Mouse (Mus musculus) embryonic fibroblast, embryonic 13.5 days (primary cell): ENCODE data around the gene Fam189a1.

Source experiments
- CTCF ChIP-seq: IDR thresholded peaks from 2 replicates; pipeline ENCODE4 v1.5.1; 2011; ENCODE audit warnings: mild to moderate bottlenecking, control low read depth, low read length, moderate library complexity, borderline replicate concordance; ENCODE audit not compliant: insufficient read depth
- POLR2A ChIP-seq: IDR thresholded peaks from 2 replicates; pipeline ENCODE4 v1.6.1; 2011; ENCODE audit warnings: low read depth, mild to moderate bottlenecking, control low read depth, low read length, moderate library complexity

- TF ChIP-seq POLR2A (no peak), CTCF (no peak)
Observed at GRCm38 (mm10) chr7:64708176-64708575, 448.2 kb downstream of the Fam189a1 start.
